ENCODE assay signal across 13 mouse cellular contexts in the genomic region with DNA sequence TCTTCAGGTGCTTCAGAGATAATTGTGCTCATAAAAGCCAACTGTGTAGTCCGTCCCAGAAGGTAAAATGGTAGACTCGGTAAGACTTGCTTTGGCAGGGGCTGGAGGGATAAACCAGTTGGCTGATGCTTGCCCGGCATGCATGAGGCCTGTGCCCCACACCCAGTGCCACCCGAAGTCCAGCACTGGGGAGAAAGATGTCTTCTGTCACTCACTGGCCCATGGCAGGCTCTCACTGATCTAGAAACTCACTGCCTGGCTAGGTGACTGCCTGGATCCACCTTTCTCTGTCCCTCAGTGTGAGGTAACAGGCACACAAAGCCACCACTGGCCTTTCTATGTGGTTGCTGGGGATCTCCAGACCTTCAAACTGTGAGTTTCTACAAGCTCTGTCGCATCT. TPM values are rescaled to one million over a fixed set of nuclear protein-coding genes. Genes with fewer than 3 reads are reported as not detected.
A peak's percentile ranks its signal among the peaks of the same experiment; 100 is the strongest.
DNase-seq lines count a peak whose midpoint lies in the region; ATAC-seq lines count a peak whose summit lies in the region.
"Had no signal": no experiment of that assay in that cellular context is flagged by ENCODE, and none has a peak within 500 bp of the region (broad histone marks: within the 10 kb centered on the region; RNA-seq: fewer than 3 reads in every experiment).

No protein-coding gene starts in this region.

- H3K4me3 ChIP-seq in heart, embryonic 14.5 days (ENCODE audit: control insufficient read depth in 1 of 2, insufficient read depth in 1 of 2, low read depth in 1 of 2, low read length in 2 of 2) = no peak overlapping the region
- no peak overlapping the region for H3K4me3 ChIP-seq in embryonic facial prominence, embryonic 12.5 days
- H3K4me3 ChIP-seq in hindbrain, embryonic 10.5 days = no peak overlapping the region
- no peak overlapping the region for H3K4me3 ChIP-seq in midbrain, embryonic 15.5 days
- H3K4me3 ChIP-seq: limb, embryonic 12.5 days had no signal

- H3K9ac ChIP-seq in heart, embryonic 14.5 days (ENCODE audit: low read length) = no peak overlapping the region; the same call in 1 of the 2 replicates
- H3K9ac ChIP-seq in embryonic facial prominence, embryonic 12.5 days = no peak overlapping the region
- no peak overlapping the region for H3K9ac ChIP-seq in midbrain, embryonic 15.5 days
- H3K9ac ChIP-seq: limb, embryonic 12.5 days had no signal

- H3K9me3 ChIP-seq in heart, embryonic 14.5 days (ENCODE audit: control insufficient read depth, low read length) = no peaks in the 10 kb centered on the region
- H3K9me3 ChIP-seq in embryonic facial prominence, embryonic 12.5 days = no peaks in the 10 kb centered on the region
- H3K9me3 ChIP-seq in hindbrain, embryonic 10.5 days = no peaks in the 10 kb centered on the region
- no peaks in the 10 kb centered on the region for H3K9me3 ChIP-seq in midbrain, embryonic 15.5 days
- H3K9me3 ChIP-seq: limb, embryonic 12.5 days had no signal

- H3K36me3 ChIP-seq in heart, embryonic 14.5 days (ENCODE audit: control insufficient read depth, insufficient read depth, low read length) = peaks cover 2% of the 10 kb centered on the region; the same call in 1 of the 2 replicates
- H3K36me3 ChIP-seq in embryonic facial prominence, embryonic 12.5 days = no peaks in the 10 kb centered on the region
- H3K36me3 ChIP-seq in hindbrain, embryonic 10.5 days = peaks cover 16% of the 10 kb centered on the region
- no peaks in the 10 kb centered on the region for H3K36me3 ChIP-seq in midbrain, embryonic 15.5 days (replicated peaks)
- H3K36me3 ChIP-seq: limb, embryonic 12.5 days had no signal

- 78% methylated on average over 5 of the region's 5 CpGs for WGBS in heart, embryonic 14.5 days
- 89% methylated on average over 5 of the region's 5 CpGs for WGBS in embryonic facial prominence, embryonic 12.5 days
- WGBS in hindbrain, embryonic 10.5 days = 83% methylated on average over 5 of the region's 5 CpGs
- 62% methylated on average over 5 of the region's 5 CpGs for WGBS in midbrain, embryonic 15.5 days

- no peaks in the 10 kb centered on the region for H3K27me3 ChIP-seq in heart, embryonic 14.5 days (ENCODE audit: control insufficient read depth, insufficient read depth, low read length)
- H3K27me3 ChIP-seq in embryonic facial prominence, embryonic 12.5 days = no peaks in the 10 kb centered on the region
- H3K27me3 ChIP-seq in hindbrain, embryonic 10.5 days (ENCODE audit: insufficient read depth, poor library complexity, severe bottlenecking) = no peaks in the 10 kb centered on the region
- no peaks in the 10 kb centered on the region for H3K27me3 ChIP-seq in midbrain, embryonic 15.5 days (replicated peaks)
- H3K27me3 ChIP-seq: limb, embryonic 12.5 days had no signal

- DNase-seq in heart, postnatal 4 days = no peak
- no peak for DNase-seq in hindbrain, embryonic 10.5 days (ENCODE audit: low spot score)
- DNase-seq in left cerebral cortex, adult 11 months (ENCODE audit: low spot score) = no peak
- DNase-seq in right cerebral cortex, adult 18-20 months = no peak
- no peak for DNase-seq in gastrocnemius, adult 18-20 months (ENCODE audit: low spot score)
- DNase-seq: cerebellum, adult 9-11 months; lung, adult 2 months; right cerebral cortex, postnatal 25 days had no signal

- peak overlapping the region; percentile 36 to 62 for H3K27ac ChIP-seq in heart, embryonic 14.5 days (replicated peaks in 1 of 2; ENCODE audit: control insufficient read depth in 1 of 2, insufficient read depth in 1 of 2, low read depth in 2 of 2, low read length in 2 of 2)
- H3K27ac ChIP-seq in embryonic facial prominence, embryonic 12.5 days = peak overlapping the region; percentile 92
- peak overlapping the region; percentile 89 for H3K27ac ChIP-seq in hindbrain, embryonic 10.5 days
- H3K27ac ChIP-seq in midbrain, embryonic 15.5 days = peak overlapping the region; percentile 80

- peaks cover 71 to 94% of the 10 kb centered on the region in 2 experiments for H3K4me1 ChIP-seq in heart, embryonic 14.5 days (ENCODE audit: control insufficient read depth in 2 of 2, insufficient read depth in 2 of 2, low read length in 2 of 2)
- peaks cover 76% of the 10 kb centered on the region for H3K4me1 ChIP-seq in embryonic facial prominence, embryonic 12.5 days
- H3K4me1 ChIP-seq in hindbrain, embryonic 10.5 days (replicated peaks) = peaks cover 96% of the 10 kb centered on the region
- peaks cover 52% of the 10 kb centered on the region for H3K4me1 ChIP-seq in midbrain, embryonic 15.5 days

- ATAC-seq in heart, embryonic 14.5 days (ENCODE audit: insufficient number of reproducible peaks, insufficient read depth, low FRiP score, low read depth) = no peak
- no peak for ATAC-seq in embryonic facial prominence, embryonic 12.5 days (ENCODE audit: insufficient number of reproducible peaks, insufficient read depth, low FRiP score, low TSS enrichment)
- ATAC-seq in midbrain, embryonic 15.5 days (replicated peaks) = no peak
- ATAC-seq: CD4-positive, CD25-positive, alpha-beta regulatory T cell, adult 4 months had no signal

- H3K4me2 ChIP-seq in heart, embryonic 14.5 days (ENCODE audit: low read length) = no peak overlapping the region
- no peak overlapping the region for H3K4me2 ChIP-seq in embryonic facial prominence, embryonic 12.5 days (replicated peaks)
- no peak overlapping the region for H3K4me2 ChIP-seq in midbrain, embryonic 15.5 days
- H3K4me2 ChIP-seq: limb, embryonic 12.5 days had no signal

RNA-seq across cellular contexts. Expression of gene Trak1, which starts 36.3 kb away (rescaled TPM):
- polyA plus RNA-seq in heart, embryonic 14.5 days (2014; fragmentation: Nextera tagmentation; extraction: Ambion mirVana) = 41.3 and 42.1 TPM in 2 replicates
- 100 to 1,000 TPM; 288 to 301 TPM for total RNA-seq in heart, postnatal 4 days (2021)
- 20.0 and 20.7 TPM in 2 replicates for polyA plus RNA-seq in embryonic facial prominence, embryonic 12.5 days (2016; fragmentation: Nextera tagmentation; extraction: Ambion mirVana)
- 24.1 and 33.1 TPM in 2 replicates for polyA plus RNA-seq in hindbrain, embryonic 10.5 days (2016; fragmentation: Nextera tagmentation; extraction: Ambion mirVana)
- 60.7 and 61.2 TPM in 2 replicates for polyA plus RNA-seq in midbrain, embryonic 15.5 days (2015; fragmentation: Nextera tagmentation; extraction: Ambion mirVana)
- total RNA-seq in gastrocnemius, adult 18-20 months (2021) = 100 to 1,000 TPM; 172 to 191 TPM

RNA-seq across cellular contexts. Expression of gene Ulk4, which starts 56.6 kb away (rescaled TPM):
- polyA plus RNA-seq in heart, embryonic 14.5 days (2014; fragmentation: Nextera tagmentation; extraction: Ambion mirVana) = 87.5 and 95.4 TPM in 2 replicates
- 1 to 10 TPM; 2.5 to 2.7 TPM for total RNA-seq in heart, postnatal 4 days (2021)
- polyA plus RNA-seq in embryonic facial prominence, embryonic 12.5 days (2016; fragmentation: Nextera tagmentation; extraction: Ambion mirVana) = 191 and 198 TPM in 2 replicates
- polyA plus RNA-seq in hindbrain, embryonic 10.5 days (2016; fragmentation: Nextera tagmentation; extraction: Ambion mirVana) = 123 and 131 TPM in 2 replicates
- polyA plus RNA-seq in midbrain, embryonic 15.5 days (2015; fragmentation: Nextera tagmentation; extraction: Ambion mirVana) = 84.7 and 92.9 TPM in 2 replicates
- under 1 TPM; 0.07 TPM for total RNA-seq in gastrocnemius, adult 18-20 months (2021)
